Mouse (Mus musculus) E14TG2a.4 (cell line): ENCODE results near the gene Cort.

Source experiments
- CTCF ChIP-seq: conservative IDR thresholded peaks from 2 replicates; pipeline ENCODE4 v1.5.1; 2014; ENCODE audit warnings: low read length
- POU5F1 ChIP-seq: IDR thresholded peaks from 2 replicates; pipeline ENCODE4 v1.6.1; 2014; ENCODE audit warnings: low read length, borderline replicate concordance

DNA sequence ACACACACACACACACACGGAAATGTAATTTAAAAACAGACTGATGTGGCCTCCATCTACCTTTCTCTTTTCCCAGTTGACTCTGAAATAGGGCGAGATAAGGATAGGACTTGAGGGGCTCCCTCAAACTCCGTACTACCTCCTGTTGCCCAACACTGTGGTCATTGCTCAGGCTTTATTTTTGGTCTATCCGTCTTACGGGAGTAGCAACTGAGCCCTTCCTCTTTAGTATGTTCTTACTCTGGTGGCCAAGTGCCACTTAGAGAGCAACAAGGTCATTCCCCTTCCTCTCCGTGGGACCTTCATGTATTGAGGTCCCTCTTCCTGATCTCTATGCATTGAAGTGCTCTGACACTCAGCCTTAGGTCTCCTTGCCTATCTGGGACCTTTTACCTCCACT, 47.1 kb upstream of the Cort start:
- no peak for TF ChIP-seq CTCF
- no peak for TF ChIP-seq POU5F1
